Mouse (Mus musculus) neural tube, embryonic 13.5 days (tissue): ENCODE data around the gene Slc4a8. TPM values are rescaled to one million over a fixed set of nuclear protein-coding genes. Genes with fewer than 3 reads are reported as not detected.
A peak's percentile ranks its signal among the peaks of the same experiment; 100 is the strongest.

Source experiments
- ATAC-seq: fragments of 200-750 bp; cut with Nextera tagmentation; 2 replicates; pipeline ENCODE4 v1.8.0; 2017; ENCODE audit warnings: low read depth, mild to moderate bottlenecking, moderate TSS enrichment, moderate library complexity
- H3K27ac ChIP-seq: fragments of 300-500 bp; sonication (generic); replicated peaks from 2 replicates; pipeline ENCODE4 v1.5.1; 2015; ENCODE audit warnings: moderate library complexity, mild to moderate bottlenecking, inconsistent platforms
- H3K27me3 ChIP-seq: fragments of 300-500 bp; sonication (generic); 2 replicates; pipeline ENCODE4 v1.6.1; 2015; ENCODE audit warnings: mild to moderate bottlenecking, inconsistent platforms
- H3K36me3 ChIP-seq: fragments of 300-500 bp; sonication (generic); 2 replicates; pipeline ENCODE4 v1.6.1; 2015; ENCODE audit warnings: mild to moderate bottlenecking, inconsistent platforms
- H3K4me1 ChIP-seq: fragments of 300-500 bp; sonication (generic); replicated peaks from 2 replicates; pipeline ENCODE4 v1.6.1; 2015; ENCODE audit warnings: inconsistent platforms
- H3K4me2 ChIP-seq: fragments of 300-500 bp; sonication (generic); 2 replicates; pipeline ENCODE4 v1.6.1; 2015; ENCODE audit warnings: inconsistent platforms, mild to moderate bottlenecking, moderate library complexity
- H3K4me3 ChIP-seq: fragments of 300-500 bp; sonication (generic); 2 replicates; pipeline ENCODE4 v1.5.1; 2015; ENCODE audit warnings: mild to moderate bottlenecking, inconsistent platforms
- H3K9ac ChIP-seq: fragments of 300-500 bp; sonication (generic); 2 replicates; pipeline ENCODE4 v1.6.1; 2015; ENCODE audit warnings: moderate library complexity, mild to moderate bottlenecking, inconsistent platforms
- H3K9me3 ChIP-seq: fragments of 300-500 bp; sonication (generic); 2 replicates; pipeline ENCODE4 v1.6.1; 2016; ENCODE audit warnings: inconsistent platforms
- WGBS: fragments of 180-500 bp; shearing (Covaris S2); methylation state at CpG from one replicate; pipeline ENCODE4 v1.1.7; 2015; 5-methylcytosine and 5-hydroxymethylcytosine counted together
- polyA plus RNA-seq: library from polyadenylated mRNA; unstranded; fragments of >200 nt; fragmentation: Nextera tagmentation; extraction: Ambion mirVana; gene quantifications from 2 replicates; pipeline ENCODE4 v1.2.1, GENCODE M21; 2015

The Slc4a8 gene
- polyA plus RNA-seq, 1 experiment from 2014 or later = 20.3 TPM

DNA sequence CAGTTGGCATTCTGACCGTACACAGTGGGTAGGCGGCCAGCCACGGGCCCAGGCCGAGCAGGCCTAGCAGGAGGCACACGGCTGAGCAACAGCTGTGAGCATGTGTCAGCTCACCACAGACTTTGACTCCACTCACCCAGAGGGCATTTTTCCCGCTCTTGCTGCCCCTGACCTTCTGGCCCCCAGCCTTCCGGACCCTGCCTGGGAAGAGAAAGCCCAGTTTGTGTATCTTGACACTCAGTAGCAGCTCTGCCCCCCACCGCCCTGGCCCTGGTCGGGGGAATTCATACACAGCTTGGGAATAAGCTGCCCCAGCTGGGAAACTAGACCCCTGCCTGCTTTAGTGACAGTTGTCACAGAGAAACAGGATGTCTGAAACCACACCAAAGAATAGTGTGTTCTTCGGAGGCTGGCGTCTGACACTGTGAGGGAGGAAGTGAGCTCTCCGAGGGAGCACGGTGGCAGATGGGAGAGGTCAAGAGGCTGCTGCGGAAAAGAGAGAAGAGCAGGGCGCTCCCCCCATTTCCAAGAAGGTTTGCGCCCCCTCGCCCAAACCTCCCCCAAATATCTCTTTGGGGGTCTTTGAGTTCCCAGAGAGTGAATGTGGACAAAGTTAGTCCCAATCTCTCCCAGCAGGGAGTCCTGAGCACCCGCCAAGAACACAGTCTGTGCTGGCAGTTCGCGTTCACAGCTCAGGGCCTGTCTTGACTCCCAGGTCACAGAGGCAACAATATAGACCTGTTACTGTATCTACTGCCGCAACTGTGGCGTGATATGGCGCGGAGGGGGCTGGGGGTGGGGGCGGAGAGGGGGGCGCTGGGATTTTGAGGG, 83.7 kb downstream of the Slc4a8 start:
- Histone ChIP-seq H3K27ac (peak overlapping the region; percentile 23; the same call in 1 of the 2 replicates), H3K9me3 (0 out of 2 replicates have a peak, but pooled peaks cover 5% of the 10 kb centered on the region), H3K4me1 (peaks cover 11% of the 10 kb centered on the region; the same call in 1 of the 2 replicates), H3K4me3 (no peak overlapping the region), H3K27me3 (no peaks in the 10 kb centered on the region), H3K9ac (no peak overlapping the region), H3K4me2 (no peak overlapping the region), H3K36me3 (no peaks in the 10 kb centered on the region)
- ATAC-seq = peak; percentile 32; the same call in 1 of the 2 replicates
- 51% methylated on average over 26 of the region's 26 CpGs for WGBS

DNA sequence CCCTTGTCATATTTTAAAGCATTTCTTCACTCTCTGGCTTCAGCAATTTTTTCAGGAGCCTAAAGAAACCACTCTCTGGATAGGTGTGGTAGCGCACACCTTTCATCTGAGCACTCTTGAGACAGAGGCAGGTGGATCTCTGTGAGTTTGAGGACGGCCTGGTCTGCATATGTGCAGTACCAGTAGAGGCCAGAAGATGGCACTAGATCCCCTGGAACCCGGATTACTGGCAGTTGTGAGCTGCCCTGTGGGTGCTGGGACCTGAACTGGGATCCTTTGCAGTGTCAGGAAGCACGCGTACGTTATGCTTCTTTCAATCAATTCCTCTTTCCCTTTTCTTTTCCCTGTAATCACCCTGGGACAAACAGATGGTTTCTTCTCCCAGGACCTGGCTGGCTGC, 85.6 kb downstream of the Slc4a8 start:
- Histone ChIP-seq H3K27ac (no peak overlapping the region), H3K36me3 (no peaks in the 10 kb centered on the region), H3K4me1 (peaks cover 11% of the 10 kb centered on the region; the same call in 1 of the 2 replicates), H3K27me3 (no peaks in the 10 kb centered on the region), H3K9me3 (0 out of 2 replicates have a peak, but pooled peaks cover 5% of the 10 kb centered on the region), H3K4me2 (no peak overlapping the region), H3K9ac (no peak overlapping the region), H3K4me3 (no peak overlapping the region)
- ATAC-seq = no peak
- 87% methylated on average over 6 of the region's 6 CpGs for WGBS

DNA sequence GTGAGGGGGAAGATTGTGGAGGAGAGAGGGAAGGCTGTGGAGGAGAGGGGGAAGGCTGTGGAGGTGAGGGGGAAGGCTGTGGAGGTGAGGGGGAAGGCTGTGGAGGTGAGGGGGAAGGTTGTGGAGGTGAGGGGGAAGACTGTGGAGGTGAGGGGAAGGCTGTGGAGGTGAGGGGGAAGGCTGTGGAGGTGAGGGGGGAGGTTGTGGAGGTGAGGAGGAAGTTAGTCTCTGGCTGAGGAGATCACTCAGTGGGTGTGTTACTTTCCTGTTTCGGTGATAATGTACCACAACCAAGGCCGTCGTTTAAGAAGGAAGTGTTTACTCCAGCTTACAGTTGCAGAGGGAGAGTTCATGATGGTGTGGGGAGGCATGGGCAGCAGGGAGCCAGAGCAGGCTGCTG, 96.0 kb downstream of the Slc4a8 start:
- Histone ChIP-seq H3K27ac (no peak overlapping the region), H3K4me3 (no peak overlapping the region), H3K4me2 (no peak overlapping the region), H3K9ac (no peak overlapping the region), H3K36me3 (no peaks in the 10 kb centered on the region), H3K27me3 (no peaks in the 10 kb centered on the region; the same call in 1 of the 2 replicates), H3K9me3 (no peaks in the 10 kb centered on the region), H3K4me1 (no peaks in the 10 kb centered on the region)
- WGBS = 82% methylated on average over 3 of the region's 3 CpGs
- ATAC-seq = no peak

DNA sequence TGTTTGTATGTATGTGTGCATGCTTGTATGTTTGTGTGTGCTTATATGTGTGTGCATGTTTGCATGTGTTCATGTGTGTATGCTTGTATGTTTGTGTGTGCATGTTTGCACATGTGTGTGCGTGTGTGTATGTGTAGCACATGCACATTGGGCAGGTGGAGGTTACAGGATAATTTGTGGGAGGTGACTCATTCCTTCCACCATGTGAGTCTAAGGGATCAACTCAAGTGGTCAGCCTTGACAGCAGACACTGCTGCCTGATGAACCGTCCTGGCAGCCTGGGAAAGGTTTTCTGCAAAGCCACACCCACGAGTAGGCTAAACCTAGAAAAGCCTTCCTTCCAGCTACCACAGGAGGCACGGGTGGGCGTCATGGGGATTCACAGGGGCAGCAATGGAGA, 99.3 kb downstream of the Slc4a8 start:
- Histone ChIP-seq H3K36me3 (no peaks in the 10 kb centered on the region), H3K4me2 (no peak overlapping the region), H3K27ac (no peak overlapping the region), H3K9me3 (no peaks in the 10 kb centered on the region), H3K4me1 (no peaks in the 10 kb centered on the region), H3K9ac (no peak overlapping the region), H3K4me3 (no peak overlapping the region), H3K27me3 (no peaks in the 10 kb centered on the region; the same call in 1 of the 2 replicates)
- no peak for ATAC-seq
- 48% methylated on average over 5 of the region's 5 CpGs for WGBS

DNA sequence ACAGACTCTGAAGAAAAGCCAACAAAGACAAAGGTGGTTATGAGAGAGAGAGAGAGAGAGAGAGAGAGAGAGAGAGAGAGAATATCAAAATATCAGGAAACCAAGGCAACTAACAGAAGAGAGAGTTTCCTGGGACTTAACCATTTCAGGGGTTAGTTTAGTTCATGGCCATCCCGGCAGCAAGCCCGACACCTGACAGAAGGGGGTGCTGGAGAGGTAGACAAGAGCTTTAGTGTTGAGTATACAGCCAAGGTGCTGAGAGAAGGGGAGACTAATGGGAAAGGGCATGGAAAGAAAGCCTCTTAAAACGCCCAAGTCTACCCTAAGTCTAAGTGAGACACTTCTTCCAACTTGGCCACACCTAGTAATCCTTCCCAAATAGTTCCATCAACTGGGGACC, 104.0 kb downstream of the Slc4a8 start:
- Histone ChIP-seq H3K4me3 (no peak overlapping the region), H3K27me3 (peaks cover 8% of the 10 kb centered on the region), H3K9ac (no peak overlapping the region), H3K4me1 (peaks cover 9% of the 10 kb centered on the region), H3K36me3 (no peaks in the 10 kb centered on the region), H3K27ac (no peak overlapping the region), H3K4me2 (no peak overlapping the region), H3K9me3 (peaks cover 5% of the 10 kb centered on the region; the same call in 1 of the 2 replicates)
- ATAC-seq = no peak
- 59% methylated on average over 3 of the region's 3 CpGs for WGBS

DNA sequence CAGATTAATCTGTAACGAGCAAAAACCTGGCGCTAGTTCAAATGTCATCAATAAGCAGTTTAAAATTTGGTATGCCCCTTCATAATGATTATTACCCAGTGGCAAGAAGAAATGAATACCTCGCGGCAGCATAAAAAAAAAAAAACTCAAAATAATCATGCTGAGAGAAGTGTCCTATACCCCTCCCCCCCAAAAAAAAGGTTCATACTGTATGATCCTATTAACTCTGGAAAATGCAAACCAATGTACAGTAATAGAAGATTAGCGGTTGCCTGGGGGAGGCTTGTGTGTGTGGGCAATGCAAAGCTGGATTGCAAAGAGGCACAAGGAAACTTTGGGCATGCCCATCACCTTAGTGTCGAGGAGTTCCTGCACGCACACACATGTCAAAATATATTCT, 108.0 kb downstream of the Slc4a8 start, which contains the start of gene Scn8a:
TSS of gene Scn8a (plus strand) at position 301 of the 400 bp plus-strand sequence.
- H3K4me1 ChIP-seq = peaks cover 32% of the 10 kb centered on the region
- ATAC-seq = no peak
- H3K9me3 ChIP-seq = peaks cover 5% of the 10 kb centered on the region; the same call in 1 of the 2 replicates
- H3K36me3 ChIP-seq = no peaks in the 10 kb centered on the region
- peak within 1 kb of the TSS; percentile 78 for H3K27ac ChIP-seq
- peaks cover 17% of the 10 kb centered on the region for H3K27me3 ChIP-seq
- 70% methylated on average over 7 of the region's 7 CpGs for WGBS
- H3K9ac ChIP-seq = peak within 1 kb of the TSS; percentile 72
- H3K4me2 ChIP-seq = peak within 1 kb of the TSS; percentile 61
- H3K4me3 ChIP-seq = peak within 1 kb of the TSS; percentile 88

DNA sequence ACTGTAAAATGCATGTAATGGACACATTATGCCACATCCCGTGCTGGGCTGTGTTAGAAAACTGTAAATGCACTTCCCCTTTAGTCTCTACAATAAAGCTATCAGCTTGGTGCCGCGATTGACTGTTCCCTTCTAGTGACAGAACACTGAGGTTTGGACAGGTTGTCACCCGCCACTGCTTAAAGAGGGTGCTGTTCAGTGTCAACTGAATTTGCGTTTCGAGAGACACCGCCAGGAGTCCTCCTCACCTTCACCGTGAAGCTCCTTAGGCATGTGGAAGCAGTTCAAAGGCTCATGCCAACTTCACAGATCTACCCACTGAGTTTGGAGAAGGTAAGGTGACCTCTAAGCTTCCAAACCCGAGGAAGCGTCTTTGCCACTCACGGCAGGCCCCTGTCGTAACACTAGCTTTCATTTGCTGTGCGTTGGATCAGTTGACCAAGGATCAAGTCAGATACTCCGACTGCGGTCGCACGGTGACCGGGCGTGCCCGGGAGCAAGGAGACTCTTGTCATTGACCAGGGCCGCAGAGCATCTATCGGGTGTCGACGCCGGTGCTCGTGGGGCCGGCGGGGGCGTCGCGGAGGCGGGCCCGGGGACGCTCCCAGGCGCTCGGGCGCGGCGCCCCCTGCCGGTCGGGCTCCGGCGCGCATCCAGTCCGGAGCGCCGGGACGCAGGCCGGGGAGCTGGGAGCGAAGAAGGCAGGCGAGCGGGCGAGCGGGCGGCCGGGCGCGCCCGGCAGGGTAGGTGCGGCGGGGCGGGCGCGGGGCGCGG, 108.6 kb downstream of the Slc4a8 start:
- ATAC-seq = peak; percentile 73
- WGBS = 2% methylated on average over 52 of the region's 66 CpGs

DNA sequence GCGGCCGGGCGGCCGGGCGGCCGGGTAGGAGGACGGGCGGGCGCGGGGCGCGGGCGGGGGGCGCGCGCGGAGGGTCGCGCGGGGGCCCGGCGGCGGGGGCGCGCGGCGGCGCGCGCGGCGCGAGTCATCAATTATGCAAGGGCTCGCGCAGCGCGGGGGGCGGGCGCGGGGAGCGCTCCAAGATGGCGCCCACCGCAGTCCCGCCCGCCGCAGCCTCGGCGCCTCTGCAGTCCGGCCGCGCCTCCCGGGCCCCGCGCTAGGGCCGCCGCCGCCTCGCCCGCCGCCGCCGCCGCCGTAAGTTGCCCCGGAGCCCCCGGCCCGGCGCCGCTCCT, 109.2 kb downstream of the Slc4a8 start:
- Histone ChIP-seq H3K4me3 (peak overlapping the region; percentile 88), H3K36me3 (no peaks in the 10 kb centered on the region), H3K27ac (peak overlapping the region; percentile 91), H3K4me1 (peaks cover 38% of the 10 kb centered on the region), H3K9me3 (peaks cover 5% of the 10 kb centered on the region; the same call in 1 of the 2 replicates), H3K4me2 (peak overlapping the region; percentile 82), H3K9ac (peak overlapping the region; percentile 96), H3K27me3 (peaks cover 17% of the 10 kb centered on the region)
- 3% methylated on average over 15 of the region's 69 CpGs for WGBS
- ATAC-seq = peak; percentile 72

More for the DNA sequence above, 108.6 kb downstream of the Slc4a8 start:
- H3K4me1 ChIP-seq = peaks cover 35% of the 10 kb centered on the region
- peak overlapping the region; percentile 61 for H3K4me2 ChIP-seq
- H3K27me3 ChIP-seq = peaks cover 17% of the 10 kb centered on the region
- H3K9me3 ChIP-seq = peaks cover 5% of the 10 kb centered on the region; the same call in 1 of the 2 replicates
- H3K36me3 ChIP-seq = no peaks in the 10 kb centered on the region
- peak overlapping the region; percentile 78 for H3K27ac ChIP-seq
- peak overlapping the region; percentile 72 for H3K9ac ChIP-seq
- peak overlapping the region; percentile 88 for H3K4me3 ChIP-seq

DNA sequence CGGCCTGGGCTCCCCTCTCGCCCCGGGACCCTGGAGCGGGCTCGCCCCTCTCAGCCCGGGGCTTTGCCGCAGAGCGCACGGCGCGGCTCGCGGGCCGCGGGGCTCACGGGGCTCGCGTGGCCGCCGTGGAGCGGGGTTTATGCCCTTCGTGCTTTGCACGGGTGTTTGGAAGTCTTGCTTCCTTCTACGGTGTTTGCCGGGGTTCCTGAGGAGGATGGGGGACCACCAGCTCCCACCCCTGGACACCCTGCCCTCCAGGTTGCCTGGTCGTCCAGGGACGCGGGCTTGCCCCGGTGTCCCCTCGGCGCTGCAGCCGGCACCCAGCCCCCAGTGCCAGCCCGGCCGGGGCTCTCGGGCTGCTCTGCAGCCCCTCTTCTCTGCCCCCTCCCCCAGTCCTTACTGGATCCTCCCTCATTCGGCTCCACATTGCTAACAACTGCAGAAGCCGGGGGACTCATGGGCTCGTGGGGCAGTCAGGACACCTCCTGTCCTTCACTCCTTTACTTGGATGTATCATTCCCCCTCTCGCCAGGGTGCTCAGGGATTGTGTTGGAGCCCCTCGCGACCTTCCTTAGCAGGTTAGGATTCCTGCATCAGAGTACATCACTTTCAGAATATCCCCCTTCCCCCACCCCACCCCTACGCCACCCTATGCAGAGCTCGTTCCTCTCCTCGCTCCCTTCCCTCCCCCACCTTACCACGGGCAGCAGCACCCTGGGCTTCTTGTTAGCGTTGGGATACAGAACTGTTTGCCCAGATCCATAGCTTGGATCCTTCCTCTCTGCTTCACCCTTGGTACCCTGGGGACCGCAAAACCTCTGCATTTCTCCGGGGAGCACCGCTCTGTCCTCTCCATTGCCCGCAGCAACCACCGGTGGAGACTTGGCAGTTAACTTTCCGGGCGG, 109.8 kb downstream of the Slc4a8 start:
- Histone ChIP-seq H3K4me1 (peaks cover 38% of the 10 kb centered on the region), H3K27me3 (peaks cover 17% of the 10 kb centered on the region), H3K9me3 (peaks cover 3% of the 10 kb centered on the region; the same call in 1 of the 2 replicates), H3K36me3 (no peaks in the 10 kb centered on the region), H3K4me2 (peak overlapping the region; percentile 82), H3K4me3 (peak overlapping the region; percentile 88), H3K27ac (peak overlapping the region; percentile 91), H3K9ac (peak overlapping the region; percentile 96)
- under 1% methylated on average over 53 of the region's 53 CpGs for WGBS
- peak; percentile 63 for ATAC-seq

DNA sequence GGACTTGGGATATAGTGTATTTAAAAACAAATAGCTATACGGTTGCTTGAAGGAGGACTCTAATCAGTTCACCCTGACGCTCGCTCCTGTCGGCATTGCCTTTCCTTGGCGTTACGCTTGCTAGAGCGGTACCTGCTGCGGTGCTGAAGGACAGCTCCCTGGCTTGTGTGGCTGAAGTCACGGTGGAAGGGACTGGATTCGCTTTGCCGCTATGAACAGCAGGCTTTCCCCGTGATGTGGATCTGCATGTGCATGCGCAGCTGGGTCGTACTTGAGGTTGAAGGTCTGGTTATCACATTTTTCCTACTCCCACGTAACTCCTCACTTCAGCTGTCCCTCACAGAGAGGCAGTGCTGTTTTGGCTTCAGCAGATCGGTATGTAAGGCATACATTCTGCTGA, 111.6 kb downstream of the Slc4a8 start:
- Histone ChIP-seq H3K9me3 (no peaks in the 10 kb centered on the region), H3K4me2 (peak overlapping the region; percentile 82), H3K4me3 (peak overlapping the region; percentile 88), H3K36me3 (no peaks in the 10 kb centered on the region), H3K4me1 (peaks cover 41% of the 10 kb centered on the region), H3K27ac (no peak overlapping the region), H3K27me3 (peaks cover 14% of the 10 kb centered on the region), H3K9ac (peak overlapping the region; percentile 96)
- WGBS = 4% methylated on average over 16 of the region's 16 CpGs
- no peak for ATAC-seq
